Mouse (Mus musculus) neural tube, embryonic 10.5 days (tissue): ENCODE data around the gene Smg9.

Experiments
- DNase-seq: peaks from one replicate; pipeline ENCODE4 v3.0.0-alpha.2; 2017; ENCODE audit warnings: low spot score; ENCODE audit errors: extremely low spot score

Gene Smg9

DNA sequence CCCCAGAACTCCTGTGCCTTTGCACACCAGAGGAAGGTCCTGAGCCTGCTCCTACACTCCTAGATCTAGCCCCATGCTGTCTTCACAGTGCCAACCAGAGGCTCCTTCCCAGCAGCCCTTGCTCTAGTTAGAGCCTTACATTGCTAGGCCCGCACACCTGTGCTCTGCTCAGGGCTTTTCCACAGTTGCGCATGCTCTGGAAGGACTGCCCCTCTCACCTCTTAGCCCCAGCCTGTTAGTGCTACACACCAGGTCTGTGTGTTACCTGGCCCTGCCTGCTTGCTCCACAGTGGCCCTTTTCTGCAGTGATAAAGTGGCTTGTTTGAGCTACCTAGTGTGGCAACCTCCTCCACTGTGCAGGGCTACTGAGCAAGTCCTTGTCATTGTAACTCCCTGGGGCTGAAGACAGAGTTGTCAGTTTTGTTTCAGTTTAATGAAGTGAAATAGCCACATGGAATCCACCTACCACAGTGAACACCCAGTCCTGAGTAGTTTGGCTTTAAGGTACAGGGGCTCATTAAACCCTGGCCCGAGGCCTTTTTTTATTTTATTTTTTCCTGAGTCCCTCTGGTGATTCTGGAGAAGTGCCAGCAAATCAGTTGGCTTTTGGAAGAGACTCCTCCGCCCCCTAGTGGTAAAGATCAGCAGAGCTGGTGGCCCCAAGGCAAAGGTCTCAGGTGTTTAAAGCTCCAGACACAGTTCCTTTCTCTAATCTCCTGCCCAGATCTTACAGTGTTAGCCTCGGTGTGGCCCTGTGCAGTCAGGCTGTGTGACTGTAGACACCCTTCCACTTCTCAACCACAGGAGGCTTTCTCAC lies 7.3 kb downstream of the Smg9 start:
- DNase-seq, result peak; percentile 56

DNA sequence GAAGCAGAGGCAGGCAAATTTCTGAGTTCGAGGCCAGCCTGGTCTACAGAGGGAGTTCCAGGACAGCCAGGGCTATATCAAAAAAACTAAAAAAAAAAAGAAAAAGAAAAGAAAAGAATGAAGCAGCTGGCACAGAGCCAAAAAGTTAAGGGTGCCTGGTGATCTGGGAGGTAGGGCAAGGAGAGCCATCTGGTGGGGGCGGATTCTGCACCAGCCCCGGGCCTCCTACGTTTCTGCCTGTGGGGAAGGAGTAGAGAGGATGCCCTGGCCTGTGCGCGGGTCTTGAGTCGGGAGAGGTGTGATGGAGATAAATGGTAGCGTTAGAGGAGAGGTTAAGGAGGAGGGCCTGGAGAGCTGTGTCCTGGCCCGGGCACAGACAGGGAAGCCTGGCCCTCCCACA lies 8.8 kb downstream of the Smg9 start:
- no peak for DNase-seq

DNA sequence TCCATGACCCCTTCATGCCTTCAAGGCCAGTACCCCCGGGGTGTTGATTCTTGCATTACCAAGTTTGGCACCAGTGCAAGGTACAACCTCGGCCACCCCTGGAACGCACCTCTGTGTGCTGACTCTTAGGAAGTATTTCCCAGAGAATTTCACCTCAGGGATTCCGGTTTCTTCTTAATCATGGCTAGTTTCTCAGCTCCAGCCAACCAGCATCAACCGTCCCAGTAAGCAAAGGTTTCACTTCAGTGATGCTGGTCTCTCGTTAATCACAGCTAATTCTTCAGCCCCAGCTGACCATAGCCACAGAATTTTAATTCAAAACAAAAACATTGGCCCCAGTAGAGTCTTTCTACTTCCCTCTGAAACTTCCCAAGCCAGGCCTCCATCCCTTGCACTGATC lies 10.7 kb downstream of the Smg9 start:
- no peak for DNase-seq

DNA sequence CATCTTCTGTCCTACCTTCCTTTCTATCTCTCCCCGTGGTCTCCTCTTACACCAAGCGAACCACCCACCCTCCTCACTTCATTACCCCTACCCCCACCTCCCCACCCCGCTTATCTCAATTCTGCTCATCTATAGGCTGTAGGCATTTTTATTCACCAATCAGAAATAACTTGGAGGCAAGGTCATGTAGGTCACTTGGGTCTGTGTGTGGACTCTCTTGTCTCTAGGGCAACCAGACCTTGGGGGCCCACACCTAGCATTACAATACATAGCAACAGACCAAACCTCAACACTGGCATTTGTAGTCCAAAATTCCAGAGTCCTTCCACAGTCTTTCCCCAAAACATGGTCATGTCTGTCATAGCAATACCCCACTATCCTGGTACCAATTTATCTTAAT lies 11.4 kb downstream of the Smg9 start:
- no peak for DNase-seq

DNA sequence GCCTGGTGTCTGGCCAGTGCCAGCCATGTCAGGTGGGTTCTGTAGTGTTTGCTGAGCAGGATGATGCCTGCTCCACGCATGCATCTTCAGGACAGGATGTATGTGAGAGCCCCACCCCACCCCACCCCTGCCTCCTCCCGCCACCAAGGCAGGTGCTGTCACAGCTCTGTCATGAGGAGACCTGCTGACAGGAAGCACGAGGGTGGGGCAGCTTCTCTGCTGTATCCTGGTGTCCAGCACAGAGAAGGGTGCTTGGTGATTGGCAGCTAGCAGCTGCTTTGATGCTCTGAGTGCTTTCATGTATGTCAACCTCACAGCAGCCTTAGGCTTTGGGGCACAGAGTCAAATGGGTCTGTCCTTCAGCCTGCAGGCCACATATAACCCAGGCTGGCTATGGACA lies 14.2 kb downstream of the Smg9 start:
- DNase-seq, result no peak

DNA sequence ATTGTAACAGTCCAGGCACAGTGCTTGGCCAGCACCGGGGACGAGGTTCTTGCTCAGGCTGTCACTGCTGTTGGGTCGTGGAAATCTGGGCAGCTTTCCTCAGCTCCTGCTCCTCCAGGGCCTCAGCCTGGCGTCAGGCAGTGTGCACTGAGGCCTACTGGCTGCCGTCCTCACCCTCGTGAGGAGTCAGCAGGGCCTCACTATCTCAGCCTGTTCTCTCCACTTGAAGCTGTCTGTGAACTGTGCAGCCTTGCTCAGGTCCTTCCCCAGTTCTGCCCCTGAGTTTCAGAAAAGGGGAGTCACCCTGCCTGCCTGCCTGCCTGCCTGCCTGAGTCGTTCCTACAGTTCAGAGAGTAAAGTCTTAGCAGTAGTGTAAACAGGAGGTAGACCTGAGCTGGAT lies 15.8 kb downstream of the Smg9 start:
- no peak for DNase-seq

DNA sequence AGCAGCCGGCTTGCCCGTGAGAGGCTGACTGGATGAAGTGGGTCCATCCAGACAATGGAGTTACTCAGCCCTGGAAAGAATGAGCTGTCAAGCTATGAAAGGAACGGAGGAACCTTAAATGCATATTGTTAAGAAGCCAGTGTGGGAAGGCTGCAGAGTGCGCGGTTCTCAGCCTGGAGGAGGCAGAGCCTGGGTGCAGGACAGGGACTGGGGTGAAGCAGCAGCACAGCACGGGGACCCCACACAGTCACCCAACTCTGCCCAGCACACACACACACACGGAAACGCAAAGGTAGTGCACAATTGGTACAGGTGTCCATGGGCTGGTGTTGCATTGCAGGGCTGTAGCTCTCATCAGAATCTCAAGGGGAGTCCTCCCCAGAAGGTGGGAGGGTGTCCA lies 20.2 kb downstream of the Smg9 start:
- no peak for DNase-seq

DNA sequence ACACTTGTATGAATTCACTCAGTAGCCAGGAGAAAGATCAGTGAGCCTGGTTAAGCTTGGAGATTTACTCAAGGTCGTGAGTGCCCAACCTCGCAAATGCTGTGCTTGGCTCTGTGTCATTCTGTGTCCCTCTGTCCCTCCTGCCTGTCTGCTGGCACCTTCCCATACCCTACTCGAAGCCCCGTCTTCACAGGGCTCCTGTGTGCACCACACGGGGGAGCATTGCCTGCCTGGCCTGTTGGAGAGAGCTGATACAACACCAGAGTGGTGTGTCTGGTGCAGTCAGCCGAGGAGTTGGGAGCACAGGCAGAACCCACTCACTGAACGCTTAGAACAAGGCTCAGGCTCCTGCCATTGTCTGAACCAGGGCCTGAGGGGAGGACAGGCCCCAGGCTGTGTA lies 22.2 kb downstream of the Smg9 start:
- DNase-seq, result no peak

DNA sequence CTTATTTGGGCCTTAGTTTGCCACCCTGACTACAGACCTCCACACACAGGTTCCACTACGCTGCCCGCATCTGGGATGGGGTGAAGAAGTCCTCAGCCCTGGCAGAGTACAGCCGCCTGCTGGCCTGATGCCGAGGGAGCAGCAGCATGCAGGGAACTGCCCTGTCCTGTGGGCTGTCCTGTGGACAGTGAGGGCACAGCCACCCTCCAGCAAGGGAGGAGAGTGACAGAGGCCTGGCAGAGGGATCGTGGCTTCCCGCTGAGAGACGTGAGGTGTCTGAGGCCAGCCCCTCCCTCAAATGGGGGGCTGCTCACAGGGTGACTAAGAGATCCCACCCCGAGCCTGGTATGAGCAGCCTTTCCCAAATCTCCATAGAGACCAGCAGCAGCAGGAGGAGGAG lies 22.8 kb downstream of the Smg9 start:
- DNase-seq, result no peak

DNA sequence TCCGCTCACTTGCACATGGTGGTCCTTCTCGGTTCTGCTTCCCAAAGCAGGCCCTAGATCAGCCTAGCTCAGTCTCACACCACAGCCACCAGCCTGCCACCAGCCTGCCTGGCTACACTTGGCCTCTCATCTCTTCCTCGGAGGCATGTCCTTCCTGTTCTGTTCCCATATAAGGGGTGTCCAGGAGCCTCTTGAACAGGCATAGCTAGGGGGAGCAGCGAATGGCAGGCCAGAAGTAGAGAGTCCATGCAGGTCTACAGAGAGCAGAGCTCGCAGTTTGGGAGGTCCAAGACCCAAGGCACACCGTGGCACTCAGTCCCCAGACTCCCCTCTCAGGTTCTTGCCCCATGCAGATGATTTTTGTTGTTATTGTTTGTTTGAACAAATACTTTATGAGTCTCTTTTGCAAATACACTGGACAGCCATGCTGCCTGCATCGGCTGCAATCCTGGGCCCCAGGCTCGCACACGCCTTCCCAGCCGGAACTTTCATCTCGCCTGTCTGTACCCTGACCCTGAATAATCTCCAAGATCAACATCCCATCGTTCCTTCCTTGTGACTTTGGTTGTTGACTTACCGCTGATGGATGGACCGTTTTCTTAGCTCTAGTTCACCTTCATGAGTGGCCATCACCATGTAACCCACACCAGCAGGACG lies 23.8 kb downstream of the Smg9 start:
- no peak for DNase-seq

DNA sequence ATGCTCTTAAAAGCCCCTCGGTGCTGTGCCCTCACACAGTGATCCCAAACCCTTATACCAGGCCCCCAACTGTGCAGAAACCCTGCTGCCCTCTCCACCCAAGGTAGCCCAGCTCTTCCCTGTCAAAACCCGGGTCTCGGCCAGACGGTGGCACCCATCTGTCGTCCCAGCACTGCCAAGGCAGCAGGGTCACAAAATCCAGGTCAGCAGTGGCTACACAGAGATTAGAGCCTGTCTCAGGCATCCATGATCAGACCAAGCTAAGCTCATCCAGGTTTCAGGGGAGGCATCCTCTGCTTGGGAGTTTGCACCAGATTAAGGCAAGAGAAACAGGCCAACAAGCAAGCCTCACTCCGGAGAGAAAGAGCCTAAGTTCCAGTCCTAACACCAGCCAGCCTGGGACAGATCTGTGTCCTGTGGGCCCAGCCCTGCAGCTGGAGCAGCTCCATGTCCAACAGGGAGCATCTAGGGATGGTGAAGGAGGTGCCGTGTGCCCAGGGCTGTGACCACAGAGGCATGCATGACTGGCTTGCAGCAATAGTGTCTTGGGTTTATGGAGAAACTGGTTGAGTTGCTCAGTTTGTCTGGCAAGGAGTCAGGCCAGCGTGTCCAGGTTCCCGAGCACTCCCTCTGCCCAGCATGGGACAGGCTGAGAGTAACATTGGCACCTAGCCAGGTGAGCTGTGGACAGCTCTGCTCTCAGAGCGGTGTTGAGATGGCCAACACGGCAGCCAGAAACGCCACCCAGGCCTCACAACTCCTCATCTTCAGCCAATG lies 24.7 kb downstream of the Smg9 start:
- DNase-seq, result no peak

DNA sequence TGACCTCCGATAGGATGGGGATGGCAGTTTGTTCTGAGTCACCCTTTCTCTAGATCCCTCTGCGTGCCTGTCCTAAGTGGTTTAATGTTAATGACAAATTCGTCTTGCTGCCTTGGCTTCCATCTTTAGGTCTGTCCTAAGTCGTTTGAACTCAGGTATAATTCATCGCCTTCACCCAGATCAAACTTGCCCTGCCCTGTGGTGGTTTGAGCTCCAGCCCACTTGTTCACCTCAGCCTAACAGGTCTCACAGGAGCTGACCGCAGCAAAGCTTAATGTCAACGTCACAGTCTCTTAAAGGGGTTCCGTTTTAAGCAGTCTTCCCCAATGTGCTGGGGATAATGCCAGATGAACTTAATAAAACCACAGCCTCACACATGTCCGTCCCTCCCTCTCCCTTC lies 26.5 kb downstream of the Smg9 start:
- no peak for DNase-seq

DNA sequence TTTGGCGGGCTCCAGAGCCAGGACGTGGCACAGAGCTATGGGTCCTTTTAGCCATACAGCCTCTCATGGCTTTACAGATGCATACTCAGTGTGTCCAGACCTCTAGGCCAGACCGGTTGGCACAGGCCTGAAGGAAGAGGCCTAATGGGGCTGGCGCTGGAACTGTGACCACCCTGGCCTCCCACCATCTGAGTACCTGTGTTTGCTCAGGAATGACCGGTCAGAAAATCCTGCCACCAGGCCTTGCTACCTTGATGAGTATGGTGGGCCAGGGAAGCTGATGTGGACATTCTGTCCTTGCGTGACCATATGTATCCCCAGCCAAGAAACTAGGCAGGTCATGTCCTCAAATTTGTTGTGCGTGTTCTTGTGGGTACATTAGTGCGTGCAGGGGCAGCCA lies 27.7 kb downstream of the Smg9 start:
- no peak for DNase-seq

DNA sequence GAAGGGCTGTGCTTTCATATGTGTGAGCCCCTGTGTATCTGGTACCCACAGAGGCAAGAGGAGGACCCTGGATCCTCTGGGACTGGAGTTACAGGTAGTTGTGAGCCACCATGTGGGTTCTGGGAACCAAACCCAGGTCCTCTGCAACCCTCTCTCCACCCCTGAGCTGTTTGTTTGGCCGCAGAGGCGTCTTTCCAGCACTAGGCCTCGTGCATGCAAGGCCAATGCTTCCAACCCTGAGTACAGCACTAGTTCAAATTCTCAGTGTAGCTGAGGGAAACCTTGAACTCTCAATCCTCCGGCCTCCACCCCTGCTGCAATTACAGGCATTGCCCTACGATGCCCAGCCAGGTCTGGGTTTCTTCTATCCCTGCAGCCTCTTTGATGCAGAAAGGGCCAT lies 29.3 kb downstream of the Smg9 start:
- no peak for DNase-seq

DNA sequence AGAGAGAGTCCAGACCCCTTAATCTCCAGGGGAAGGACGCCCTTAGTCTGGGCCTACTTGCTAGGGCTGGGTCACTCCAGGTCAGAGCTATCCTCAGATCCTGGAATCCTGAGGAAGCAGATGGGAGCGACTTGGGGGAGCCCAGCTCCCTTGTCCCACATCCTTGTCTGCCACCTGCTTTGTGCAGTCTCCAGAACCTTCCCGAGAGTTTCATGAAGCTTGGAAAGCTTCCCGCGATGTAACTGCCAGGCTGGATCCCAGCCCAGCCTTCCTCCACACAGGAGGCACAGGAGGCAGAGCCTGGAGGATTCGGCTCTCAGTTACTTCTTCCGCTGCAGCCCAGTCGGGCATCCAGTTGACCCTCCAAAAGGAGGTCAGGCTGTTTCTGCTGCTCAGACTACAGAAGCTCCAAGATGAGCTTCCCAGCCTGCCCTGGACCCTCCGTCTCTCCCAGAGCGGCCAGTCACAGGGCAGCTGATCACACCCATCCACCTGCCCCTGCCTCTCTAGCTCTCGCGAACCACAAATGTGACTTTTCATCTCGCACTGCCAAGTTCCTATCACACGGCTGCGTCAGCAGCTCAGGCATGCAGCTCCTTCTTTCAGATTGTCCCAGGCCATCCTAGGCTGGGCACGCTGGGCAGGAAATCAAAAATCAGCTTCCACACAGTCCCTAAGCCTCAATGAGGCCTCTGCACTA lies 30.1 kb downstream of the Smg9 start:
- no peak for DNase-seq

DNA sequence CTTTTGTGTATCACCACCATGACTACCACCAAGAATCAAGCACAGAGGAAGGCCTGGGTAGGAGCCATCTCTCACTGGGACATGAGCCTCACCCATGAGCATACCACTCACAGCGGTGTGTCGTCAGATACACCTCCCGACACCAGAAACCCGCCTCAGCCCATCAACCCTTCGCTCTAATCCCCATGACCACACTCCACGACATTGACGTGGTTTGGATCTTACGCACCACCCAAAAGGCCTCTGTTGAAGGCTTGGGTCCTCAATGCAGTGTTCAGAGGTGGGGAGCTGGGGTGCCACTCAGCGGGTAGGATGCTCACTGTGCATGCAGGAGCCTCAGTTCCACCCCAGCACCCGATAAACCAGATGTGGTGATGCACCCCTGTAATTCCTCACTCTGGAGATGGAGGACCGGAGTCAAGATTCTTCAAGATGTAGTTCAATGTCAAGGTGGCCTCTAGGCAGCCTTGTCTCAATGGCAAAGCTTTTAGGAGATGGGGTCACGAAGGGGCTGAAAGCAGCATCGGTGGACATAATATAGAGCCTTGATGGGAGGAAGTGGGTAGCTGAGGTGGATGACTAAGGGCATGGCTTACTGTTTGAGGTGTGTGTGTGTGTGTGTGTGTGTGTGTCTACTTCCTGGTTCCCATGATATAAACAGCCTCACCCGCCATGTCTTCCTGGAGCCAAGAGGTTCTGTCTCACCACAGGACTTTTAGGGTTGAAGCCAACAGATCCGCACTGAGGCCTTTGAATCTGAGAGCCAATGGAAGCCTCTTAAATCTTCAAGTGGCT lies 31.3 kb downstream of the Smg9 start:
- DNase-seq, result no peak

DNA sequence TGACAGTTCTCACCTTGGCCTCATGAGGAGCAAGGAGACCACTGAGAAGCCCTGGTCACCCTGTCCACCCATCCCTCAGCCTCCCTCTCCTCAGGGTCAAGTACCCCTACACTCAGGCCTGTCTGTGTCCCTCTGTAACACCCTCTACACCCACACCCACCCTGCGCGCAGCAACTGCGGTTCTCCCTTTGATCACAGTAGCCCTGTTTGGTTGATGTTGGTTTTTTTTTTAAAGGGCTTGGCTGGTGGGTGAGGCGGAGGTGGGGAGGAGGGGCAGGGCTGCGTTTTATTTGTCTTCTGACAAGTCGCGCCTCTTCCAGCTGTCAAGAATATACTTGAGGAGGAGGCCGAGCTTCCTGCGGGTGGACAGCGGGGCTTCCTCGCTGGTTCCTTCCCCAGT lies 32.3 kb downstream of the Smg9 start:
- no peak for DNase-seq

DNA sequence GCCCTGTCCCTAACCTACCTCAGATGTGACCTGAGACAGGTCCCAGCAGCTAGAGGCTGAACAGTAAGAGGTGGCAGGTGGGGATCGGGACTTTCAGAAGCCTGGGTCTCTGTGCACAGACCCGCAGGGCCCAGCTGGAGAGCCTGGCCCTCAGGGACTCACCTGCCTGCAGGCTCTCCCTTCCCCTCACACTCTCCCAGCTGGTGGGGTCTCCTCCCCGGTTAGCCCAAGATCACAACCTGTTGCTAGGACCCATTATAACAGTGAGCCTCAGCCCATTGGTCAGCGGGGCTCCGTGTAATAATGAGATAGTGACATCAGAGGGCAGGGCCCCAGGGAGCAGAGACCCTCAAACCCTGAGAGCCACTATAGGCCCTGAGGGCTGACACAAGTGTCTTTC lies 35.9 kb downstream of the Smg9 start:
- DNase-seq, result no peak

DNA sequence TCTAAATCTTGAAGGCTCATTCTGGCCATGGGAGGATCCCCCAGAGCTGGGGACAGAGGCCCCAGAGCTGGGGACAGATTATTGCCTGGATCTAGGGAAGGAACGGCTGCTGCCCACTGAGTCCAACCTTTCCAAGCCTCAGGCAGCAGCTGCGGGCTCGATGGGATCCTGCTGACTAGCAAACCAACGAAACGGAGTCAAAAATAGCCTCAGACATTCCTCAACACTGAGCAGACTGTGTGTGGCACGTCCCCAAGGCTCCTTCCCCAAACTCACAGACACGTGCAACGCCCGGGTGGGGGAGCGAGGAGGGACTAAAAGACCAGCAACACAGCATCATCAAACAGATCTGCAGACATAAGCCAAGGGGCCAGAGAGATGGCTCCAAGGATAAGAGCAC lies 38.6 kb downstream of the Smg9 start:
- no peak for DNase-seq

DNA sequence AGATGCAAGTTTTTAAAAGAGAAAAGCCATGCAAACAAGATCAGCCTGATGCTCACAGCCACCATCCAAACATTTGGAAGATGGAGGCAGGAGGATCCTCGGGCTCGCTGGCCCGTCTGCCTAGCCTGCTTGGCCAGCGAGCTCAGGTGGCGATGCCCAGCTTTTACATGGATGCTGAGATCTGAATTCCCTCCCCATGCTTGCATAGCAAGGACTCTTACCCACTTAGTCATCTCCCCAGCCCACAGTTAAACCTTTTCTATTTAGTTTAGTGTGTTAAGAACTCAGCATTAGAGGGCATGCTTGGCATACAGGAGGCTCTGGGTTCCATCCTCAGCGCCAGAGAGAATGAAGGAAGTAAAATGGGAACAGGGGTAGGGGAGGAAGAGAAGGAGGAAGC lies 39.8 kb downstream of the Smg9 start:
- no peak for DNase-seq

DNA sequence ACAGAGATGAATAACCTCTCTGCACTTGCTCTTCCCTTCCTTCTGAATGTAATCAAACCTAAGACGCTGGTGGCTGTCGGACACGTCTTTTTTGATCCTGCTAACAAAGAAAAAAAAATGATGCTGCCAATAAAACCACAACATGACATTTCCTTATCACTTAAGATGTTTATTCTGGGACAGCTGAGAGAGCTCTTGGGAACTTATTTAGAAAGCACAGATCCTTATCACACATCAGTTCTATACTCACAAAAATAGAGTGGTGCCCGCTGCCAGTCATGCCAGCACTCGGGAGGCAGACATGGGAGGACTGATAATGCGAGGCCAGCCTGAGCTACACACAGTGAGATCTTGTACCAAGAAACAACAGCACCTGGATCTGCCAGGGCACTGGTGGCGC lies 40.5 kb downstream of the Smg9 start:
- DNase-seq, result no peak
